Mouse (Mus musculus) liver, adult 2 months (tissue): ENCODE results near the gene Mad2l2.

Source experiments
- CTCF ChIP-seq: fragments of 200-500 bp; IDR thresholded peaks from 2 replicates; pipeline ENCODE4 v1.5.1; 2011; ENCODE audit warnings: low read depth, low read length, control low read depth
- POLR2A ChIP-seq: fragments of 200-500 bp; IDR thresholded peaks from 2 replicates; pipeline ENCODE4 v1.6.1; 2011; ENCODE audit warnings: low read length, control low read depth; ENCODE audit not compliant: insufficient read depth; ENCODE audit errors: extremely low read depth

- TF ChIP-seq CTCF (no peak), POLR2A (no peak)
These were observed 54.4 kb downstream of the Mad2l2 start for GRCm38 (mm10) chr4:148184564-148184963.
